Comparison of ENCODE assay signal across 11 mouse cellular contexts in genomic region chr7:126088155-126088554, GRCm38 (mm10). TPM values are rescaled to one million over a fixed set of nuclear protein-coding genes. Genes with fewer than 3 reads are reported as not detected.
DNase-seq lines count a peak whose midpoint lies in the region; ATAC-seq and TF ChIP-seq lines count a peak whose summit lies in the region.
"Had no signal": no experiment of that assay in that cellular context is flagged by ENCODE, and none has a peak within 500 bp of the region (broad histone marks: within the 10 kb centered on the region; RNA-seq: fewer than 3 reads in every experiment).

No protein-coding gene starts in this region.

- H3K9me3 ChIP-seq in forebrain, embryonic 14.5 days (replicated peaks; ENCODE audit: control insufficient read depth, low read length): no peaks in the 10 kb centered on the region
- H3K9me3 ChIP-seq in forebrain, postnatal 0 days (ENCODE audit: low read length): no peaks in the 10 kb centered on the region
- H3K9me3 ChIP-seq in limb, embryonic 13.5 days: peaks cover 9% of the 10 kb centered on the region
- H3K9me3 ChIP-seq in limb, embryonic 10.5 days (replicated peaks): no peaks in the 10 kb centered on the region
- no peaks in the 10 kb centered on the region for H3K9me3 ChIP-seq in E14TG2a.4 (ENCODE audit: low read length)
- H3K9me3 ChIP-seq in liver, embryonic 14.5 days (ENCODE audit: control insufficient read depth, low read length): no peaks in the 10 kb centered on the region
- H3K9me3 ChIP-seq: embryonic facial prominence, embryonic 13.5 days had no signal

- DNase-seq in forebrain, embryonic 14.5 days (ENCODE audit: low spot score): peak; percentile 39
- DNase-seq in forebrain, postnatal 0 days: no peak
- no peak for DNase-seq in limb, embryonic 10.5 days (ENCODE audit: low spot score)
- DNase-seq in liver, embryonic 14.5 days (ENCODE audit: low read depth in 3 of 3, low spot score in 3 of 3): no peak
- DNase-seq in layer of hippocampus, adult 11-12 months (ENCODE audit: low spot score): no peak
- DNase-seq in frontal cortex, postnatal 10 days (ENCODE audit: low spot score in 2 of 2): no peak
- DNase-seq: gastrocnemius, postnatal 10 days had no signal

- no peak; the same call in 1 of the 2 replicates for TF ChIP-seq CTCF in forebrain, postnatal 0 days (IDR thresholded peaks at IDR 0.05; ENCODE audit: low read depth)
- TF ChIP-seq CTCF in E14TG2a.4 (conservative IDR thresholded peaks at IDR 0.05; ENCODE audit: low read length): peak; percentile 42
- peak; percentile 18; the same call in 1 of the 2 replicates for TF ChIP-seq CTCF in liver, embryonic 14.5 days (IDR thresholded peaks at IDR 0.05; ENCODE audit: low read depth)

- WGBS in forebrain, embryonic 14.5 days: 15% methylated on average over 6 of the region's 6 CpGs
- 28% methylated on average over 3 of the region's 6 CpGs for WGBS in forebrain, postnatal 0 days
- 18% methylated on average over 4 of the region's 6 CpGs for WGBS in limb, embryonic 13.5 days
- WGBS in limb, embryonic 10.5 days: 17% methylated on average over 6 of the region's 6 CpGs
- WGBS in liver, embryonic 14.5 days (ENCODE audit: insufficient replicate concordance): 10% methylated on average over 6 of the region's 6 CpGs

- no peak overlapping the region for H3K27ac ChIP-seq in forebrain, embryonic 14.5 days (ENCODE audit: low read depth, low read length)
- no peak overlapping the region for H3K27ac ChIP-seq in forebrain, postnatal 0 days (ENCODE audit: low read depth, low read length)
- no peak overlapping the region for H3K27ac ChIP-seq in limb, embryonic 13.5 days
- no peak overlapping the region for H3K27ac ChIP-seq in limb, embryonic 10.5 days
- no peak overlapping the region for H3K27ac ChIP-seq in liver, embryonic 14.5 days
- H3K27ac ChIP-seq: embryonic facial prominence, embryonic 13.5 days; midbrain, embryonic 10.5 days had no signal

- H3K27me3 ChIP-seq in forebrain, embryonic 14.5 days (replicated peaks; ENCODE audit: control insufficient read depth, insufficient read depth, low read length): peaks cover 18% of the 10 kb centered on the region
- H3K27me3 ChIP-seq in forebrain, postnatal 0 days (ENCODE audit: insufficient read depth, low read length): peaks cover 3% of the 10 kb centered on the region; the same call in 1 of the 2 replicates
- peaks cover 29% of the 10 kb centered on the region for H3K27me3 ChIP-seq in limb, embryonic 13.5 days
- peaks cover 37% of the 10 kb centered on the region for H3K27me3 ChIP-seq in limb, embryonic 10.5 days (ENCODE audit: low read depth, poor library complexity, severe bottlenecking)
- peaks cover 39% of the 10 kb centered on the region for H3K27me3 ChIP-seq in E14TG2a.4 (ENCODE audit: insufficient read depth, low read length)
- peaks cover 11% of the 10 kb centered on the region for H3K27me3 ChIP-seq in liver, embryonic 14.5 days (ENCODE audit: control insufficient read depth, insufficient read depth, low read length)

- TF ChIP-seq EP300 in liver, embryonic 14.5 days (IDR thresholded peaks at IDR 0.05; ENCODE audit: low read depth): no peak

- H3K4me1 ChIP-seq in forebrain, embryonic 14.5 days (ENCODE audit: control insufficient read depth, insufficient read depth, low read length): peaks cover 8% of the 10 kb centered on the region; the same call in 1 of the 2 replicates
- H3K4me1 ChIP-seq in forebrain, postnatal 0 days (ENCODE audit: insufficient read depth): no peaks in the 10 kb centered on the region
- peaks cover 26% of the 10 kb centered on the region for H3K4me1 ChIP-seq in limb, embryonic 13.5 days
- H3K4me1 ChIP-seq in limb, embryonic 10.5 days: peaks cover 35% of the 10 kb centered on the region
- H3K4me1 ChIP-seq in E14TG2a.4 (replicated peaks; ENCODE audit: low read depth, low read length): peaks cover 15% of the 10 kb centered on the region
- no peaks in the 10 kb centered on the region for H3K4me1 ChIP-seq in liver, embryonic 14.5 days (replicated peaks; ENCODE audit: control insufficient read depth in 2 of 2, insufficient read depth in 2 of 2, low read length in 1 of 2)

- no peak overlapping the region for H3K4me3 ChIP-seq in forebrain, embryonic 14.5 days (ENCODE audit: low read depth, low read length)
- no peak overlapping the region for H3K4me3 ChIP-seq in forebrain, postnatal 0 days (ENCODE audit: low read depth, low read length)
- no peak overlapping the region for H3K4me3 ChIP-seq in limb, embryonic 13.5 days
- no peak overlapping the region for H3K4me3 ChIP-seq in limb, embryonic 10.5 days
- H3K4me3 ChIP-seq in E14TG2a.4 (replicated peaks; ENCODE audit: low read length): no peak overlapping the region
- H3K4me3 ChIP-seq in liver, embryonic 14.5 days (ENCODE audit: insufficient read depth in 1 of 2, low read depth in 2 of 2, low read length in 2 of 2): no peak overlapping the region
- H3K4me3 ChIP-seq: embryonic facial prominence, embryonic 13.5 days; midbrain, embryonic 10.5 days had no signal

- H3K36me3 ChIP-seq in forebrain, embryonic 14.5 days (ENCODE audit: control insufficient read depth, insufficient read depth, low read length): no peaks in the 10 kb centered on the region
- no peaks in the 10 kb centered on the region for H3K36me3 ChIP-seq in forebrain, postnatal 0 days (ENCODE audit: insufficient read depth)
- no peaks in the 10 kb centered on the region for H3K36me3 ChIP-seq in limb, embryonic 13.5 days
- no peaks in the 10 kb centered on the region for H3K36me3 ChIP-seq in limb, embryonic 10.5 days
- no peaks in the 10 kb centered on the region for H3K36me3 ChIP-seq in E14TG2a.4 (ENCODE audit: insufficient read depth, low read length)
- no peaks in the 10 kb centered on the region for H3K36me3 ChIP-seq in liver, embryonic 14.5 days (replicated peaks; ENCODE audit: control insufficient read depth, insufficient read depth, low read depth)
- H3K36me3 ChIP-seq: embryonic facial prominence, embryonic 13.5 days; midbrain, embryonic 10.5 days had no signal

- H3K9ac ChIP-seq in forebrain, embryonic 14.5 days (ENCODE audit: low read length): no peak overlapping the region
- no peak overlapping the region for H3K9ac ChIP-seq in forebrain, postnatal 0 days
- H3K9ac ChIP-seq in limb, embryonic 13.5 days: no peak overlapping the region
- H3K9ac ChIP-seq in liver, embryonic 14.5 days (replicated peaks): no peak overlapping the region
- H3K9ac ChIP-seq: embryonic facial prominence, embryonic 13.5 days had no signal

- no peak overlapping the region for H3K4me2 ChIP-seq in forebrain, embryonic 14.5 days (ENCODE audit: low read length)
- no peak overlapping the region for H3K4me2 ChIP-seq in forebrain, postnatal 0 days (ENCODE audit: low read depth)
- H3K4me2 ChIP-seq in limb, embryonic 13.5 days (replicated peaks): no peak overlapping the region
- H3K4me2 ChIP-seq in liver, embryonic 14.5 days (ENCODE audit: low read depth): no peak overlapping the region
- H3K4me2 ChIP-seq: embryonic facial prominence, embryonic 13.5 days had no signal

- no peak for ATAC-seq in forebrain, embryonic 14.5 days
- no peak; the same call in 1 of the 2 replicates for ATAC-seq in forebrain, postnatal 0 days
- 0 out of 2 replicates have a peak, but pooled peaks have one; percentile 12 for ATAC-seq in limb, embryonic 13.5 days (ENCODE audit: low FRiP score, low read depth)
- no peak for ATAC-seq in liver, embryonic 14.5 days (ENCODE audit: insufficient read depth)

RNA-seq across cellular contexts. Expression of gene Gsg1l, which starts 5.9 kb away (rescaled TPM):
- 5.0 TPM in 2 replicates for polyA plus RNA-seq in forebrain, embryonic 14.5 days (2014; fragmentation: Nextera tagmentation; extraction: Ambion mirVana)
- total RNA-seq in forebrain, postnatal 0 days (2014; rRNA removed): 16.4 and 20.0 TPM in 2 replicates
- polyA plus RNA-seq in forebrain, postnatal 0 days (2015; fragmentation: Nextera tagmentation; extraction: Ambion mirVana): 10.3 and 10.7 TPM in 2 replicates
- polyA plus RNA-seq in limb, embryonic 13.5 days (2015; fragmentation: Nextera tagmentation; extraction: Ambion mirVana): 1.2 and 1.3 TPM in 2 replicates
- 0.18 and 0.61 TPM in 2 replicates for polyA plus RNA-seq in limb, embryonic 10.5 days (2016; fragmentation: Nextera tagmentation; extraction: Ambion mirVana)
- polyA plus RNA-seq in liver, embryonic 14.5 days (2012; rRNA removed): 0.07 and 0.10 TPM in 2 replicates
- 0.13 TPM in 1 of 2 replicates, not detected in the other for polyA plus RNA-seq in liver, embryonic 14.5 days (2014; fragmentation: Nextera tagmentation; extraction: Ambion mirVana)
